Mouse (Mus musculus) spleen, adult 18-20 months (tissue): ENCODE results near the gene Itpkc.

Experiments
- DNase-seq, 2 experiments: peaks; one replicate each; pipeline ENCODE4 v3.0.0; 2022; ENCODE audit warnings: mixed read lengths in 2 of 2

The Itpkc gene

GRCm38 (mm10) chr7:27163450-27163805 lies 65.0 kb downstream of the Itpkc start:
- DNase-seq = no peak

GRCm38 (mm10) chr7:27162780-27163449 lies 65.5 kb downstream of the Itpkc start:
- DNase-seq = no peak

- no peak for DNase-seq
These were observed 66.7 kb downstream of the Itpkc start for GRCm38 (mm10) chr7:27161744-27162143.

- no peak for DNase-seq
These were observed 67.5 kb downstream of the Itpkc start for GRCm38 (mm10) chr7:27160921-27161320.

- DNase-seq = peak; percentile 79 to 88
These were observed 68.6 kb downstream of the Itpkc start for GRCm38 (mm10) chr7:27159882-27160281.

- DNase-seq = no peak
These were observed 69.2 kb downstream of the Itpkc start for GRCm38 (mm10) chr7:27159256-27159655.

GRCm38 (mm10) chr7:27158171-27158570 lies 70.3 kb downstream of the Itpkc start:
- DNase-seq = no peak
